Mouse (Mus musculus): Measurements from ENCODE around the gene Atp6v0e.

GRCm38 (mm10) chr17:26710049-26710448 lies 47.0 kb downstream of the Atp6v0e start:
- TF ChIP-seq CTCF (conservative IDR thresholded peaks at IDR 0.05 in 1 of 2, IDR thresholded peaks at IDR 0.05 in 1 of 2; ENCODE audit: low read depth in 2 of 2, low read length in 2 of 2) (no peak), MXI1 (IDR thresholded peaks at IDR 0.05; ENCODE audit: low read depth, low read length) (no peak), ZMIZ1 (IDR thresholded peaks at IDR 0.05; ENCODE audit: low read depth, low read length) (no peak), MAX (IDR thresholded peaks at IDR 0.05; ENCODE audit: low read length) (no peak)
